Mouse (Mus musculus) stomach, postnatal 0 days (tissue): ENCODE measurements at regions not wholly inside any gene's neighbourhood (a gene's known extent, or its start where the extent isn't known, plus 50 kb on each side); places are given as distances from the start of the nearest gene placed in this dataset.

Experiments used
- ATAC-seq: fragments of 200-750 bp; cut with Nextera tagmentation; 2 replicates; pipeline ENCODE4 v1.8.0; 2017; ENCODE audit not compliant: low FRiP score, low TSS enrichment
- DNase-seq: peaks from one replicate; pipeline ENCODE4 v3.0.0-alpha.2; 2016; ENCODE audit warnings: low spot score
- H3K27ac ChIP-seq: fragments of 300-500 bp; sonication (generic); replicated peaks from 2 replicates; pipeline ENCODE4 v1.5.1; 2014; ENCODE audit warnings: mild to moderate bottlenecking, control low read depth
- H3K27me3 ChIP-seq: fragments of 300-500 bp; sonication (generic); 2 replicates; pipeline ENCODE4 v1.6.1; 2014; ENCODE audit warnings: low read length; ENCODE audit not compliant: control insufficient read depth, insufficient read depth
- H3K36me3 ChIP-seq: fragments of 300-500 bp; sonication (generic); 2 replicates; pipeline ENCODE4 v1.6.1; 2014; ENCODE audit warnings: low read length, mixed read lengths; ENCODE audit not compliant: control insufficient read depth, insufficient read depth
- H3K4me1 ChIP-seq: fragments of 300-500 bp; sonication (generic); replicated peaks from 2 replicates; pipeline ENCODE4 v1.6.1; 2014; ENCODE audit warnings: antibody characterized with exemption; ENCODE audit not compliant: control insufficient read depth, insufficient read depth
- H3K4me2 ChIP-seq: fragments of 300-500 bp; sonication (generic); replicated peaks from 2 replicates; pipeline ENCODE4 v1.6.1; 2014; ENCODE audit warnings: low read depth, mild to moderate bottlenecking, control low read depth, moderate library complexity
- H3K4me3 ChIP-seq: fragments of 300-500 bp; sonication (generic); 2 replicates; pipeline ENCODE4 v1.5.1; 2014; ENCODE audit warnings: low read depth, low read length, control low read depth
- H3K9ac ChIP-seq: fragments of 300-500 bp; sonication (generic); 2 replicates; pipeline ENCODE4 v1.6.1; 2014; ENCODE audit warnings: mild to moderate bottlenecking, low read length, control low read depth, mixed read lengths
- H3K9me3 ChIP-seq: fragments of 300-500 bp; sonication (generic); 2 replicates; pipeline ENCODE4 v1.6.1; 2016; ENCODE audit warnings: low read length; ENCODE audit not compliant: control insufficient read depth
- CTCF ChIP-seq: IDR thresholded peaks from 2 replicates; pipeline ENCODE4 v1.5.1; 2016; ENCODE audit warnings: antibody characterized with exemption, low read depth, mild to moderate bottlenecking, moderate library complexity
- EP300 ChIP-seq: optimal IDR thresholded peaks from 2 replicates; pipeline ENCODE3; 2016; ENCODE audit warnings: antibody characterized with exemption
- WGBS: fragments of 180-500 bp; shearing (Covaris S2); extraction: QIAGEN DNeasy Blood & Tissue Kit; methylation state at CpG from one replicate; pipeline ENCODE4 v1.1.7; 2014; 5-methylcytosine and 5-hydroxymethylcytosine counted together

DNA sequence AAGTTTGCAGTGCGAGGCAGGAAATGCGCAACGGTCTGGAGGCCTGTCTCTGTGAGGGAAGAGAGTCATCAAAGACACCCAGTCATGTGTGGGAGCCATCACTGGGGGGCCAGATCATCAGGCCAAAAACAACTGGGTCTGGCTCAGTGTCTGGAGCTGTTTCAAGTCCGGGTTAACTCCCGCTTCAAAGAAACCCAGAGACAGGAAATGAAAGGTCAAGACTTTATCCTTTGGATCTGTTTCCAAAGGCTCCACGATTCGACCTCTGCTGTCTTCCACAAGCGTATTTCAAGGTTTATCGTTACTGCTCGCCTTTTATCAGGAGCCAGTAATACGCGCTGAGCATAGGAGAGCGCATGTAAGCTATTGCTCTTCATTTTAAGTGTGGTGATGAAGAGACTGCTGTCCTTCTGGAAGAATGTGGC lies 325.7 kb downstream of the Adamts20 start:
- no peaks in the 10 kb centered on the region for H3K27me3 ChIP-seq
- no peaks in the 10 kb centered on the region for H3K9me3 ChIP-seq
- DNase-seq (no peak), ATAC-seq (no peak)
- H3K4me3 ChIP-seq = no peak overlapping the region
- TF ChIP-seq CTCF (no peak), EP300 (no peak)
- H3K27ac ChIP-seq = no peak overlapping the region
- no peaks in the 10 kb centered on the region for H3K36me3 ChIP-seq
- no peak overlapping the region for H3K4me2 ChIP-seq
- no peak overlapping the region for H3K9ac ChIP-seq
- WGBS = 59% methylated on average over 13 of the region's 13 CpGs
- no peaks in the 10 kb centered on the region for H3K4me1 ChIP-seq

DNA sequence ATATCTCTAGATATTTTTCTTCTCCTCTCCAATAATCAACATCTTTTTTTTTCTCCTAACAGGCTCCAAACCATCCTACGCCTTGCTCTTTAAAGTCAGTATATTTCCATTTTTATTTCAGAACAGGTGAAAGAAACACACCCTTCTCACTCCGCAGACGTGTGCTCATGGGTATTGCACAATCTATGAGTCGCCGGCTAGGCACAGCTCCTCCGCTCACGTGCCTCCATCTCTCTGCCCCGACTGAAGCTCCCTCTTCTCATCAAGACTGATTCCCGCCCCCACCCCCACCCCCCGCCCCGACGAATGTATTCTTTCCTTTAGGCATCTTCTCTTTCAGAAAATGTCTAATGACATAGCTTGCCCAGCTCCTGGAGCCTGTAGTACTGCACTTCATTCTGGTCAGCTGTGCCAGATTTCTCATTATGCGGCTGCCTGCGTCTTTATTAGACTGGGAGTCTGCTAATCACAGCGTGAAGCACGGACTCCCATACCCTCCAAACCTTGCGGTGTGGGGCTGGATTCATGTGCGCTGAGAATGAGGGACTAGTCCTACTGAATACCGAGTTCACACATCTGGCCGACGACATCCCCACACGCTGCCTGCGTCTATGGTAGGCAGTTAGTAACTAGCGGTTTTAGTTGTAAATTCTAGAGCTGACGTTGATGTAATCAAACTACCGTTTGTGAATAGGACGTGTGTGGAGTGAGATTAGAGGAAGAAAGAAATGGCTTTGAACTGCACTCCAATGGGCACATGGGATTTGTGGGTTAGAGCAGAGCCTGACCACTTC lies 327.9 kb downstream of the Adamts20 start:
- Histone ChIP-seq H3K9me3 (no peaks in the 10 kb centered on the region), H3K27me3 (no peaks in the 10 kb centered on the region), H3K9ac (no peak overlapping the region), H3K4me3 (no peak overlapping the region), H3K27ac (no peak overlapping the region), H3K4me1 (no peaks in the 10 kb centered on the region), H3K36me3 (no peaks in the 10 kb centered on the region), H3K4me2 (no peak overlapping the region)
- 75% methylated on average over 27 of the region's 27 CpGs for WGBS
- ATAC-seq (no peak), DNase-seq (no peak)
- TF ChIP-seq CTCF = no peak
- no peak for TF ChIP-seq EP300

DNA sequence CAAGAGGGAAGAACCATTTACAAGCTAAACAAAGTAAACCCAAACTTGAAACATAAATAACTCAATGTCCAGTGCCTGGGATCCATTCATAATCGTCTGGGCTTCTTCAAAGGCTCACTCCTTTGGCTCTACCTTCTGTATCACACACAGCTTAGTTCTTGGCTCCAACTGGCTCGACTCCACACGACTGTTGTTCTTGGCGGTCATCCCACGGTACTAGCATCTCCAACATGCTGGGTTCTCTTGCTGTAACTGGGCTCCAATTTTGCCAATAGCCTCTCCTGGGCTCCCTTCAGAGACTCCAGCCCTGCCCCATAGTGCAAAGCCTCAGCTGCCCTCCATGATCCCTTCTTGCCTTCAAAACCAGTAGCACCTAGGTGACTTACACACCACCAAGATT lies 352.4 kb downstream of the Adamts20 start:
- Histone ChIP-seq H3K4me1 (no peaks in the 10 kb centered on the region), H3K9me3 (no peaks in the 10 kb centered on the region), H3K4me2 (no peak overlapping the region), H3K36me3 (no peaks in the 10 kb centered on the region), H3K4me3 (no peak overlapping the region), H3K27ac (no peak overlapping the region), H3K27me3 (no peaks in the 10 kb centered on the region), H3K9ac (no peak overlapping the region)
- WGBS = 55% methylated on average over 5 of the region's 5 CpGs
- TF ChIP-seq EP300 (no peak), CTCF (no peak)
- ATAC-seq (no peak), DNase-seq (no peak)

DNA sequence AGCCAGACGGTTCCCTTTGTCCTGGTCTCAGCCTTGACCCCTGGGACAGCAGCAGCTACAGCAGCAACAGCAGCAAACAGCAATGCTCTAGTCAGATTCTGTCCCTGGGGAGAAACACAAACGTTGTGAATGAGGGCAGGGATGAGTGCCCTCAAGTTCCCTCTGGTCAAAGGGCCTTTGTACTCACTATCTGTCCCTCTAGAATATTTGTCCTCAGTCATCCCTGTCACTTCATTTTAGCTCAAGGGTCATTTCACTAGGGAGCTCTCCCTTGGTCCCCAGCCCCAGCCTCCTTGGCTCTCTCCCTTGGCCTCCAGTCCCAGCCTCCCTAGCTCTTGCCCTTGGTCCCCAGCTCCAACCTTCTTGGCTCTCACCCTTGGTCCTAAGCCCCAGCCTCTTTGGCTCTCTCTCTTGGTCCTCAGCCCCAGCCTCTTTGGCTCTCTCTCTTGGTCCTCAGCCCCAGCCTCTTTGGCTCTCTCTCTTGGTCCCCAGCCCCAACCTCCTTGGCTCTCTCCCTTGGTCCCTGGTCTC lies 358.0 kb downstream of the Adamts20 start:
- no peak for DNase-seq
- WGBS = 38% methylated on average over 2 of the region's 2 CpGs
- ATAC-seq = no peak

DNA sequence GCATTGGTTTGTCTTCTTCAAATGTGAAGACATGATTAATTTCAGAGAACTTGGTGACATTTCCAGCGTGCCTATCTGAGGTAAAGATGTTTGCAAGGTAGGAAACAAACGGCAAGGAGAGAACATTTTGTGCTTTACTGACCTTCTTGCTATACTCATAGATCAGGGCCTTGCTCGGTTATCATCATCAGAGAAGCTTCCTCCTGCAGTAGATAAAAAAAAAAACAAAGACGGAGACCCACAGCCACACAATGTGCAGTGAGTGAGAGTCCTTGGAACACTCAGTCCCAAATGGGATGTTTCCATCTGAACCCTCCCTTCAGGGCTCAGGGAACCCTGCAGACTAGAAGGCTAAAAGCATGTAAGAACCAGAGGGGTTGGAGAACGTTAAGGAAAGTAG lies 374.6 kb downstream of the Adamts20 start:
- 76% methylated on average over 5 of the region's 5 CpGs for WGBS
- Histone ChIP-seq H3K36me3 (no peaks in the 10 kb centered on the region), H3K4me2 (no peak overlapping the region), H3K4me1 (no peaks in the 10 kb centered on the region), H3K27ac (no peak overlapping the region), H3K4me3 (no peak overlapping the region), H3K9me3 (no peaks in the 10 kb centered on the region), H3K9ac (no peak overlapping the region), H3K27me3 (no peaks in the 10 kb centered on the region)
- TF ChIP-seq CTCF = no peak
- TF ChIP-seq EP300 = no peak
- DNase-seq = no peak
- ATAC-seq = no peak

More for the DNA sequence above, 358.0 kb downstream of the Adamts20 start:
- no peak overlapping the region for H3K4me2 ChIP-seq
- H3K27ac ChIP-seq = no peak overlapping the region
- H3K9me3 ChIP-seq = no peaks in the 10 kb centered on the region
- no peaks in the 10 kb centered on the region for H3K27me3 ChIP-seq
- H3K36me3 ChIP-seq = no peaks in the 10 kb centered on the region
- no peak overlapping the region for H3K4me3 ChIP-seq
- no peak overlapping the region for H3K9ac ChIP-seq
- H3K4me1 ChIP-seq = no peaks in the 10 kb centered on the region
- TF ChIP-seq EP300 (no peak), CTCF (no peak)

DNA sequence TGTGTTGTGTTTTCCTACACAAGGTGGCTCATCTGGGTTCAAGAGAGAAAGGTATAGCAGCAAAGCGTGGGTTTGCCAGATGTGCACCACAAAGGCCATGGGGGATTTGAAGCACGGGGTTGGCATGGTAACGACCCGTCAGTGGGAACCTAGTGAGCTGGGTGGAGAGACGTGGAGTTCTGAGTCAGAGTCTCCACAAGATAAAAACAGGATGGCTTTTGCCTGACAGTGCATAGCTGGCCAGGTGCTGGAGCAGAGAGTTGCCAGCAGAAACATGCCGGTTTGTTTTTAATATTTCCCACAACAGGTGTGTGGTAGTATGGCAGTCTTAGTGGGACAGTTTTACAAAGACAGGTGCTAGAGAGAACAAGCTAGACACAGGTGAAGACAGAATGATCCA lies 375.4 kb downstream of the Adamts20 start:
- Histone ChIP-seq H3K36me3 (no peaks in the 10 kb centered on the region), H3K27ac (no peak overlapping the region), H3K4me3 (no peak overlapping the region), H3K4me1 (no peaks in the 10 kb centered on the region), H3K9ac (no peak overlapping the region), H3K4me2 (no peak overlapping the region), H3K27me3 (no peaks in the 10 kb centered on the region), H3K9me3 (no peaks in the 10 kb centered on the region)
- WGBS = 64% methylated on average over 6 of the region's 6 CpGs
- ATAC-seq = no peak
- no peak for DNase-seq
- no peak for TF ChIP-seq CTCF
- no peak for TF ChIP-seq EP300
